Mouse (Mus musculus) v-Abl transformed pro-B cells (cell line): ENCODE measurements around the gene D1Ertd622e.

Experiments used
- in situ Hi-C, 2 experiments: fragments of 400-800 bp; cut with MboI; formaldehyde crosslinking; loops; one replicate each; pipeline ENCODE4 v1.15.1; 2025; ENCODE audit not compliant: unreplicated experiment in 2 of 2

D1Ertd622e gene

GRCm38 (mm10) chr1:97661406-97662241 is at the start of gene D1Ertd622e:
Gene D1Ertd622e, minus strand, starts transcription at chr1:97662074.
- in situ Hi-C loops: no loop called here

GRCm38 (mm10) chr1:97710520-97710919 is 48.6 kb upstream of the D1Ertd622e start:
- in situ Hi-C loops: no loop called here

GRCm38 (mm10) chr1:97705389-97705788 is 43.5 kb upstream of the D1Ertd622e start:
- in situ Hi-C loops: no loop called here

GRCm38 (mm10) chr1:97704646-97705045 is 42.8 kb upstream of the D1Ertd622e start:
- in situ Hi-C loops: no loop called here

- in situ Hi-C loops: loop anchor here in 1 of 2 experiments (10.0 to 25.0 kb wide), 2 partner anchors 664 to 862 kb away; no protein-coding TSS in a partner anchor
Measured at GRCm38 (mm10) chr1:97698956-97699570, 37.2 kb upstream of the D1Ertd622e start.

- in situ Hi-C loops: loop anchor here in 1 of 2 experiments (10.0 to 25.0 kb wide), 2 partner anchors 662 to 860 kb away; no protein-coding TSS in a partner anchor
Measured at GRCm38 (mm10) chr1:97697273-97697672, 35.4 kb upstream of the D1Ertd622e start.

- in situ Hi-C loops: loop anchor here (5.0 to 25.0 kb wide), 4 partner anchors 652 to 857 kb away; no protein-coding TSS in a partner anchor
Measured at GRCm38 (mm10) chr1:97693825-97694224, 32.0 kb upstream of the D1Ertd622e start.

GRCm38 (mm10) chr1:97688756-97689155 is 26.9 kb upstream of the D1Ertd622e start:
- in situ Hi-C loops: loop anchor here (5.0 to 25.0 kb wide), 3 partner anchors 186 to 851 kb away; no protein-coding TSS in a partner anchor

GRCm38 (mm10) chr1:97676526-97677177 is 14.8 kb upstream of the D1Ertd622e start:
- in situ Hi-C loops: loop anchor here in 1 of 2 experiments (25.0 kb wide), 1 partner anchor 839 kb away; no protein-coding TSS in a partner anchor

GRCm38 (mm10) chr1:97676115-97676514 is 14.2 kb upstream of the D1Ertd622e start:
- in situ Hi-C loops: loop anchor here in 1 of 2 experiments (25.0 kb wide), 1 partner anchor 839 kb away; no protein-coding TSS in a partner anchor

GRCm38 (mm10) chr1:97672849-97673248 is 11.0 kb upstream of the D1Ertd622e start:
- in situ Hi-C loops: no loop called here

GRCm38 (mm10) chr1:97667288-97667687 is 5.4 kb upstream of the D1Ertd622e start:
- in situ Hi-C loops: no loop called here

GRCm38 (mm10) chr1:97662324-97662723 is 450 bp upstream of the D1Ertd622e start:
- in situ Hi-C loops: no loop called here

GRCm38 (mm10) chr1:97660687-97661405 is 1.0 kb downstream of the D1Ertd622e start:
- in situ Hi-C loops: no loop called here

GRCm38 (mm10) chr1:97659405-97659804 is 2.5 kb downstream of the D1Ertd622e start:
- in situ Hi-C loops: no loop called here

- in situ Hi-C loops: no loop called here
Measured at GRCm38 (mm10) chr1:97657786-97658185, 4.1 kb downstream of the D1Ertd622e start.

- in situ Hi-C loops: no loop called here
Measured at GRCm38 (mm10) chr1:97657201-97657600, 4.7 kb downstream of the D1Ertd622e start.

GRCm38 (mm10) chr1:97654397-97654975 is 7.4 kb downstream of the D1Ertd622e start:
- in situ Hi-C loops: no loop called here

GRCm38 (mm10) chr1:97650553-97651123 is 11.2 kb downstream of the D1Ertd622e start:
- in situ Hi-C loops: no loop called here
